Mouse (Mus musculus) erythroblast, embryonic 14.5 days (primary cell): ENCODE data around the gene Tle3.

Experiments used
- GATA1 ChIP-seq: IDR thresholded peaks from 2 replicates; pipeline ENCODE4 v1.6.1; 2012; ENCODE audit warnings: low read length, inconsistent platforms, mixed read lengths
- TAL1 ChIP-seq: IDR thresholded peaks from 3 replicates; pipeline ENCODE4 v1.6.1; 2012; ENCODE audit warnings: low read length, inconsistent platforms, mixed read lengths

DNA sequence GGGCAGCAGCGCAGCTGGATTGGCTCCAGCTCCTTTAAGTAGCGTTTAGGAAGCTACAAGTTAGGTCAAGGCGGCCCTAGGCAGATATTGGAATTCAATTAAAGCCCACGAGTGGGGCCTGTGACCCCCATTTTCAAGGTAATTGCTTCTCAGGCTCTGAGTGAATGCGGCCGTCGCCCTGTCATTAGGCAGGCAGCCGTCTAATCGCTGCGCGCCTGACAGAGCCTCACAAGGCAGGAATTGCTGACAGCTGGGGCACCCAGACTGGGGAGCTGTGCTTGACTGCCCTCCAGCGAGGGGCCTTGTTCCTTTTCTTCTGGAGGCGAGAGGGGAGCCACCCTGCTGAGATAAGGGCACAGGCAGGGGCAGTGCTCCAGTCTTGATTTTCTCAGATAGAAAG lies 24.3 kb downstream of the Tle3 start:
- TF ChIP-seq TAL1, result no peak
- TF ChIP-seq GATA1, result no peak
